Mouse (Mus musculus) G1E (cell line): ENCODE data around the gene Frem2. TPM values are rescaled to one million over a fixed set of nuclear protein-coding genes. Genes with fewer than 3 reads are reported as not detected.

ENCODE experiments used
- ATAC-seq: 2 replicates; pipeline ENCODE4 v1.8.0; 2016; ENCODE audit warnings: mild to moderate bottlenecking; ENCODE audit not compliant: insufficient number of reproducible peaks, poor library complexity, low FRiP score, severe bottlenecking; ENCODE audit errors: extremely low read depth
- DNase-seq: peaks from one replicate; pipeline ENCODE4 v3.0.0; 2012; ENCODE audit warnings: low spot score
- H3K27me3 ChIP-seq: 2 replicates; pipeline ENCODE4 v1.6.1; 2012; ENCODE audit warnings: mild to moderate bottlenecking, low read length, inconsistent platforms; ENCODE audit not compliant: insufficient read depth
- H3K36me3 ChIP-seq: replicated peaks from 2 replicates; pipeline ENCODE3; 2012; ENCODE audit warnings: mild to moderate bottlenecking, inconsistent platforms
- H3K4me1 ChIP-seq: 2 replicates; pipeline ENCODE4 v1.6.1; 2012; ENCODE audit warnings: low read depth, low read length, inconsistent platforms, mixed read lengths; ENCODE audit not compliant: insufficient read depth
- H3K4me3 ChIP-seq: 2 replicates; pipeline ENCODE4 v1.5.1; 2012; ENCODE audit warnings: low read depth, mild to moderate bottlenecking, inconsistent platforms, low read length, moderate library complexity, mixed read lengths
- H3K9me3 ChIP-seq: replicated peaks from 2 replicates; pipeline ENCODE4 v1.6.1; 2012; ENCODE audit warnings: inconsistent platforms
- CTCF ChIP-seq: IDR thresholded peaks from 2 replicates; pipeline ENCODE4 v1.5.1; 2012; ENCODE audit warnings: low read depth, low read length, inconsistent platforms, mixed read lengths
- GATA1 ChIP-seq: IDR thresholded peaks from 2 replicates; pipeline ENCODE4 v1.6.1; 2012; ENCODE audit warnings: borderline replicate concordance, low read length, inconsistent platforms, mixed read lengths
- GATA2 ChIP-seq: IDR thresholded peaks from 2 replicates; pipeline ENCODE4 v1.6.1; 2012; ENCODE audit warnings: low read depth, low read length, inconsistent platforms, borderline replicate concordance
- POLR2AphosphoS5 ChIP-seq: IDR thresholded peaks from 2 replicates; pipeline ENCODE4 v1.6.1; 2012; ENCODE audit warnings: low read depth, low read length, inconsistent platforms; ENCODE audit not compliant: insufficient replicate concordance
- TAL1 ChIP-seq: conservative IDR thresholded peaks from 2 replicates; pipeline ENCODE4 v1.6.1; 2012; ENCODE audit warnings: low read depth, low read length, inconsistent platforms, mixed read lengths
- polyA plus RNA-seq: library from polyadenylated mRNA; stranded (reverse); fragments of >175 nt; gene quantifications from 2 replicates; pipeline ENCODE4 v1.2.3, GENCODE M21; 2012
- total RNA-seq, 2 experiments: library from RNA; stranded (forward) in 1 of 2; stranded (reverse) in 1 of 2; fragments of 200-1000 nt in 1 of 2; fragments of >200 nt in 1 of 2; fragmentation: Nextera tagmentation in 1 of 2; gene quantifications; 2 replicates each; pipeline ENCODE4 v1.2.3; 2014 to 2017

The Frem2 gene
- total and polyA plus RNA-seq, 3 experiments, result 0.16 TPM; not detected in 2

- Histone ChIP-seq H3K27me3 (no peaks in the 10 kb centered on the region), H3K4me3 (no peak overlapping the region), H3K9me3 (no peaks in the 10 kb centered on the region), H3K36me3 (peaks cover 96% of the 10 kb centered on the region), H3K4me1 (peaks cover 9% of the 10 kb centered on the region; the same call in 1 of the 2 replicates)
- ATAC-seq (no peak), DNase-seq (no peak)
- TF ChIP-seq TAL1 (no peak), GATA1 (no peak), CTCF (no peak), GATA2 (no peak), POLR2AphosphoS5 (no peak)
Observed at GRCm38 (mm10) chr3:53472061-53472460, 185.1 kb downstream of the Frem2 start.

GRCm38 (mm10) chr3:53469650-53470049, 187.5 kb downstream of the Frem2 start:
- Histone ChIP-seq H3K4me3 (no peak overlapping the region), H3K36me3 (peaks cover 82% of the 10 kb centered on the region), H3K27me3 (no peaks in the 10 kb centered on the region), H3K9me3 (no peaks in the 10 kb centered on the region), H3K4me1 (peaks cover 23% of the 10 kb centered on the region)
- no peak for ATAC-seq
- DNase-seq, result no peak
- no peak for TF ChIP-seq CTCF
- no peak for TF ChIP-seq GATA1
- no peak for TF ChIP-seq GATA2
- TF ChIP-seq POLR2AphosphoS5, result no peak
- no peak for TF ChIP-seq TAL1

- DNase-seq (no peak), ATAC-seq (no peak)
- Histone ChIP-seq H3K36me3 (peaks cover 59% of the 10 kb centered on the region), H3K4me1 (peaks cover 23% of the 10 kb centered on the region), H3K4me3 (no peak overlapping the region), H3K9me3 (no peaks in the 10 kb centered on the region), H3K27me3 (no peaks in the 10 kb centered on the region)
- no peak for TF ChIP-seq TAL1
- TF ChIP-seq GATA1, result no peak
- TF ChIP-seq CTCF, result no peak
- no peak for TF ChIP-seq POLR2AphosphoS5
- no peak for TF ChIP-seq GATA2
Observed at GRCm38 (mm10) chr3:53467356-53467755, 189.8 kb downstream of the Frem2 start.

- Histone ChIP-seq H3K27me3 (no peaks in the 10 kb centered on the region), H3K4me3 (peak overlapping the region; percentile 51; the same call in 1 of the 2 replicates), H3K4me1 (peaks cover 24% of the 10 kb centered on the region), H3K9me3 (no peaks in the 10 kb centered on the region), H3K36me3 (peaks cover 53% of the 10 kb centered on the region)
- ATAC-seq (no peak), DNase-seq (peak; percentile 18)
- no peak for TF ChIP-seq CTCF
- TF ChIP-seq GATA2, result no peak
- no peak for TF ChIP-seq POLR2AphosphoS5
- TF ChIP-seq TAL1, result no peak
- no peak for TF ChIP-seq GATA1
Observed at GRCm38 (mm10) chr3:53466481-53466880, 190.7 kb downstream of the Frem2 start.

GRCm38 (mm10) chr3:53465330-53465729, 191.8 kb downstream of the Frem2 start:
- peaks cover 52% of the 10 kb centered on the region for H3K36me3 ChIP-seq
- TF ChIP-seq CTCF, result no peak
- TF ChIP-seq GATA1, result no peak
- TF ChIP-seq TAL1, result no peak
- no peak for TF ChIP-seq GATA2
- TF ChIP-seq POLR2AphosphoS5, result no peak
- ATAC-seq (no peak), DNase-seq (no peak)
- peaks cover 33% of the 10 kb centered on the region for H3K4me1 ChIP-seq
- peak overlapping the region; percentile 87; the same call in 1 of the 2 replicates for H3K4me3 ChIP-seq
- H3K27me3 ChIP-seq, result no peaks in the 10 kb centered on the region
- no peaks in the 10 kb centered on the region for H3K9me3 ChIP-seq

GRCm38 (mm10) chr3:53464146-53464698, 192.9 kb downstream of the Frem2 start:
- ATAC-seq (no peak), DNase-seq (no peak)
- Histone ChIP-seq H3K27me3 (no peaks in the 10 kb centered on the region), H3K36me3 (peaks cover 52% of the 10 kb centered on the region), H3K9me3 (no peaks in the 10 kb centered on the region), H3K4me1 (peaks cover 39% of the 10 kb centered on the region), H3K4me3 (peak overlapping the region; percentile 87)
- TF ChIP-seq GATA1, result no peak
- TF ChIP-seq CTCF, result no peak
- TF ChIP-seq TAL1, result no peak
- TF ChIP-seq POLR2AphosphoS5, result no peak
- TF ChIP-seq GATA2, result no peak

Other genes starting within 250 kb of the Frem2 start
- gene Nhlrc3, start 194.0 kb downstream of the Frem2 start, total RNA-seq (2014; fragmentation: Nextera tagmentation), result 20.9 and 21.6 TPM in 2 replicates
- gene Nhlrc3, start 194.0 kb downstream of the Frem2 start, total RNA-seq (2017), result 19.3 and 20.6 TPM in 2 replicates
- gene Nhlrc3, start 194.0 kb downstream of the Frem2 start, polyA plus RNA-seq, result 3.1 and 3.4 TPM in 2 replicates
- 48.3 and 58.6 TPM in 2 replicates for gene Proser1, start 193.7 kb downstream of the Frem2 start, total RNA-seq (2014; fragmentation: Nextera tagmentation)
- 4.2 and 5.6 TPM in 2 replicates for gene Proser1, start 193.7 kb downstream of the Frem2 start, total RNA-seq (2017)
- 46.9 and 60.8 TPM in 2 replicates for gene Proser1, start 193.7 kb downstream of the Frem2 start, polyA plus RNA-seq
- gene Stoml3, start 168.7 kb downstream of the Frem2 start, total RNA-seq (2014; fragmentation: Nextera tagmentation), result not detected in 2 replicates
- 0.44 TPM in 1 of 2 replicates, not detected in the other for gene Stoml3, start 168.7 kb downstream of the Frem2 start, total RNA-seq (2017)
- not detected in 2 replicates for gene Stoml3, start 168.7 kb downstream of the Frem2 start, polyA plus RNA-seq
- not detected in 2 replicates for gene Gm10985, start 187.7 kb upstream of the Frem2 start, total RNA-seq (2014; fragmentation: Nextera tagmentation)
- not detected in 2 replicates for gene Gm10985, start 187.7 kb upstream of the Frem2 start, total RNA-seq (2017)
- not detected in 2 replicates for gene Gm10985, start 187.7 kb upstream of the Frem2 start, polyA plus RNA-seq
- 57.6 and 70.0 TPM in 2 replicates for gene Ufm1, start 206.5 kb upstream of the Frem2 start, total RNA-seq (2014; fragmentation: Nextera tagmentation)
- 136 and 142 TPM in 2 replicates for gene Ufm1, start 206.5 kb upstream of the Frem2 start, total RNA-seq (2017)
- 4.5 and 5.5 TPM in 2 replicates for gene Ufm1, start 206.5 kb upstream of the Frem2 start, polyA plus RNA-seq